ENCODE assay signal across 14 mouse cellular contexts in the genomic region with DNA sequence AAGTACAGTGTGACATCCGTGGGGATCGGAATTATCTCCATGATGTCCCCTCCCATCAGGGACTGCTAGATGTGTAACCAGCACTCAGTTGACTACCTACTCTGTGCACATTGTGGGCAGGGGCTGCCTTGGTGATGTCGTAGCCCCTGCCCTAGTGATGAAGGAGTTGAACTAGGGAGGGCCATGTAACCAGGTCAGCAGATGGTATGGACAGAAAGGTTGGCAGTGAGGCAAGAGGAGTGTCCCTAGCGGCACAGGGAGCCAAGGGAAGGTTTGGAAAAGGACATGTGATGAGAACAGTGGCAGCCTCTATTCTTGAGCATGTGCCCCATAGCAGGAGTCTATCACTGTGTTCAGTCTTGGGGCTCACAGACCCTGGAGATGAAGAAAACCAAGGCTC.
DNase-seq lines count a peak whose midpoint lies in the region; ATAC-seq lines count a peak whose summit lies in the region.
"Had no signal": no experiment of that assay in that cellular context is flagged by ENCODE, and none has a peak within 500 bp of the region (broad histone marks: within the 10 kb centered on the region; RNA-seq: fewer than 3 reads in every experiment).

No protein-coding gene starts in this region.

- WGBS in heart, embryonic 12.5 days = 55% methylated on average over 4 of the region's 4 CpGs
- WGBS in midbrain, embryonic 16.5 days = 83% methylated on average over 4 of the region's 4 CpGs
- 88% methylated on average over 4 of the region's 4 CpGs for WGBS in midbrain, embryonic 11.5 days
- WGBS in heart, embryonic 16.5 days = 59% methylated on average over 4 of the region's 4 CpGs

- H3K36me3 ChIP-seq in heart, embryonic 12.5 days = peaks cover 28% of the 10 kb centered on the region
- H3K36me3 ChIP-seq in midbrain, embryonic 16.5 days (ENCODE audit: control insufficient read depth, insufficient read depth, low read length) = no peaks in the 10 kb centered on the region
- H3K36me3 ChIP-seq in midbrain, embryonic 11.5 days (ENCODE audit: control insufficient read depth, insufficient read depth, low read length) = no peaks in the 10 kb centered on the region
- H3K36me3 ChIP-seq in heart, embryonic 16.5 days (ENCODE audit: control insufficient read depth, insufficient read depth) = no peaks in the 10 kb centered on the region
- H3K36me3 ChIP-seq: forebrain, embryonic 15.5 days; intestine, embryonic 15.5 days had no signal

- no peaks in the 10 kb centered on the region for H3K27me3 ChIP-seq in heart, embryonic 12.5 days (replicated peaks)
- H3K27me3 ChIP-seq in midbrain, embryonic 16.5 days (ENCODE audit: control insufficient read depth, insufficient read depth, low read depth, low read length) = no peaks in the 10 kb centered on the region
- no peaks in the 10 kb centered on the region for H3K27me3 ChIP-seq in midbrain, embryonic 11.5 days (ENCODE audit: control insufficient read depth, insufficient read depth, low read length)
- H3K27me3 ChIP-seq in heart, embryonic 16.5 days (ENCODE audit: control insufficient read depth, insufficient read depth, low read length) = no peaks in the 10 kb centered on the region
- H3K27me3 ChIP-seq: CH12.LX; forebrain, embryonic 15.5 days; intestine, embryonic 15.5 days had no signal

- H3K9me3 ChIP-seq in heart, embryonic 12.5 days (replicated peaks) = no peaks in the 10 kb centered on the region
- no peaks in the 10 kb centered on the region for H3K9me3 ChIP-seq in midbrain, embryonic 16.5 days (replicated peaks; ENCODE audit: control insufficient read depth, low read length, poor library complexity, severe bottlenecking)
- no peaks in the 10 kb centered on the region for H3K9me3 ChIP-seq in midbrain, embryonic 11.5 days (ENCODE audit: control insufficient read depth, low read length)
- H3K9me3 ChIP-seq in heart, embryonic 16.5 days (replicated peaks; ENCODE audit: control insufficient read depth, low read length) = no peaks in the 10 kb centered on the region
- H3K9me3 ChIP-seq: forebrain, embryonic 15.5 days; intestine, embryonic 15.5 days had no signal

- H3K4me1 ChIP-seq in heart, embryonic 12.5 days (replicated peaks) = peaks cover 94% of the 10 kb centered on the region
- peaks cover 18% of the 10 kb centered on the region for H3K4me1 ChIP-seq in midbrain, embryonic 16.5 days (ENCODE audit: control insufficient read depth, insufficient read depth, low read length)
- peaks cover 15% of the 10 kb centered on the region for H3K4me1 ChIP-seq in midbrain, embryonic 11.5 days (ENCODE audit: control insufficient read depth, insufficient read depth, low read length)
- peaks cover 60% of the 10 kb centered on the region for H3K4me1 ChIP-seq in heart, embryonic 16.5 days (ENCODE audit: control insufficient read depth, insufficient read depth, low read length)

- peak overlapping the region; percentile 89 for H3K27ac ChIP-seq in heart, embryonic 12.5 days (ENCODE audit: poor library complexity, severe bottlenecking)
- peak overlapping the region; percentile 31; the same call in 1 of the 2 replicates for H3K27ac ChIP-seq in midbrain, embryonic 16.5 days (ENCODE audit: low read length)
- H3K27ac ChIP-seq in midbrain, embryonic 11.5 days (ENCODE audit: low read depth, low read length) = no peak overlapping the region
- H3K27ac ChIP-seq in heart, embryonic 16.5 days (ENCODE audit: low read length) = peak overlapping the region; percentile 84
- H3K27ac ChIP-seq: intestine, embryonic 15.5 days had no signal

- H3K9ac ChIP-seq in heart, embryonic 12.5 days = no peak overlapping the region
- no peak overlapping the region for H3K9ac ChIP-seq in midbrain, embryonic 16.5 days (ENCODE audit: low read depth, low read length)
- no peak overlapping the region for H3K9ac ChIP-seq in midbrain, embryonic 11.5 days (ENCODE audit: low read length)
- 0 out of 2 replicates have a peak overlapping the region, but pooled peaks have one; percentile 16 for H3K9ac ChIP-seq in heart, embryonic 16.5 days (ENCODE audit: low read length)
- H3K9ac ChIP-seq: forebrain, embryonic 15.5 days; intestine, embryonic 15.5 days; lung, embryonic 14.5 days had no signal

- DNase-seq in heart, adult 8-10 months (ENCODE audit: low spot score) = no peak
- no peak for DNase-seq in midbrain, embryonic 11.5 days (ENCODE audit: low spot score, missing footprints)
- DNase-seq in cerebellum, adult 8-10 months = peak; percentile 86
- no peak for DNase-seq in ovary, adult 18-20 months (ENCODE audit: low spot score)
- DNase-seq: gastrocnemius, postnatal 14 days; lung, embryonic 14.5 days; right cerebral cortex, postnatal 14 days had no signal

- peak overlapping the region; percentile 60 for H3K4me2 ChIP-seq in heart, embryonic 12.5 days
- no peak overlapping the region for H3K4me2 ChIP-seq in midbrain, embryonic 16.5 days (ENCODE audit: low read length)
- H3K4me2 ChIP-seq in midbrain, embryonic 11.5 days = no peak overlapping the region
- no peak overlapping the region for H3K4me2 ChIP-seq in heart, embryonic 16.5 days (ENCODE audit: low read depth, low read length)
- H3K4me2 ChIP-seq: forebrain, embryonic 15.5 days; intestine, embryonic 15.5 days; lung, embryonic 14.5 days had no signal

- H3K4me3 ChIP-seq in heart, embryonic 12.5 days = no peak overlapping the region
- no peak overlapping the region for H3K4me3 ChIP-seq in midbrain, embryonic 16.5 days (ENCODE audit: low read depth, low read length)
- H3K4me3 ChIP-seq in midbrain, embryonic 11.5 days (ENCODE audit: low read depth, low read length) = no peak overlapping the region
- no peak overlapping the region for H3K4me3 ChIP-seq in heart, embryonic 16.5 days (ENCODE audit: low read length)
- H3K4me3 ChIP-seq: forebrain, embryonic 15.5 days; intestine, embryonic 15.5 days had no signal

- no peak for ATAC-seq in heart, embryonic 12.5 days (ENCODE audit: insufficient number of reproducible peaks, low FRiP score)
- ATAC-seq in midbrain, embryonic 16.5 days = no peak
- ATAC-seq in midbrain, embryonic 11.5 days (ENCODE audit: low FRiP score) = no peak
- ATAC-seq in heart, embryonic 16.5 days (replicated peaks; ENCODE audit: extremely low read depth, insufficient read depth, low FRiP score) = no peak
- ATAC-seq: activated CD4-positive, CD25-positive, alpha-beta regulatory T cell, adult 4 months; forebrain, embryonic 15.5 days; intestine, embryonic 15.5 days had no signal
